Mouse (Mus musculus) C2C12 (cell line): ENCODE measurements at regions not wholly inside any gene's neighbourhood (a gene's known extent, or its start where the extent isn't known, plus 50 kb on each side); places are given as distances from the start of the nearest gene placed in this dataset.

ENCODE experiments used
- CEBPB ChIP-seq: IDR thresholded peaks from one replicate; pipeline ENCODE4 v1.6.1; 2011; ENCODE audit warnings: low read depth, mild to moderate bottlenecking, control low read depth, moderate library complexity
- CTCF ChIP-seq: IDR thresholded peaks from one replicate; pipeline ENCODE4 v1.5.1; 2011; ENCODE audit not compliant: control insufficient read depth, insufficient read depth, insufficient read length
- FOSL1 ChIP-seq: IDR thresholded peaks from one replicate; pipeline ENCODE4 v1.8.0; 2011; ENCODE audit warnings: mild to moderate bottlenecking, low read length; ENCODE audit not compliant: poor library complexity, insufficient read depth, severe bottlenecking
- MYOD1 ChIP-seq: IDR thresholded peaks from one replicate; pipeline ENCODE4 v1.6.1; 2011; ENCODE audit warnings: low read depth; ENCODE audit not compliant: control insufficient read depth, insufficient read length
- USF1 ChIP-seq: IDR thresholded peaks from one replicate; pipeline ENCODE4 v1.6.1; 2011; ENCODE audit warnings: low read depth, mild to moderate bottlenecking, control low read depth, moderate library complexity

DNA sequence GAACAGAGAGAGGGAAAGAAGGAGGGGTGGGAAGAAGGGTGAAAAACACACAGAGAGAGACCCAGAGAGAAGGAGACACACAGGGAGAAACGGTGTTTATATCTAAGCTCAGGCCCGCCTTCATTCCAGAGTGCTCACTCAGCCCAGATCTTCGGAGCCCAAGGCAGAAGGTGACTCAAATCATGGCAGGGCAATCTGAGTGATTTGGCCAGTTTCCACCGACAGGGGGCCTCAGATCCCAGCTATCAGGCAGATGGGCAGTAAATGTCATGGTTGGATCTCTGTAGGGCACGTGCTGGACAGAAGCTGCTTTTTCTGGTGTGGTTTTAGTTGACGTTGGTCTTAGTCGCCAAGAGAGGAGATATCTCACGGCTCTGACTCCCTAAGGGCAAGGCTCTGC lies 57.6 kb upstream of the Sept5 start:
- TF ChIP-seq CTCF (peak; percentile 70), USF1 (peak; percentile 84), MYOD1 (no peak), FOSL1 (no peak), CEBPB (no peak)
